Mouse (Mus musculus) heart, embryonic 16.5 days (tissue): ENCODE results near the gene Fbrs. TPM values are rescaled to one million over a fixed set of nuclear protein-coding genes. Genes with fewer than 3 reads are reported as not detected.

ENCODE experiments used
- microRNA-seq: library from miRNA; unstranded; fragments of <30 nt; microRNA quantifications from one replicate; pipeline ENCODE4, GENCODE M21; 2017
- polyA plus RNA-seq: library from polyadenylated mRNA; unstranded; fragments of >200 nt; fragmentation: Nextera tagmentation; extraction: Ambion mirVana; gene quantifications from 2 replicates; pipeline ENCODE4 v1.2.1, GENCODE M21; 2015

The Fbrs gene
- polyA plus RNA-seq, 1 experiment from 2014 or later, result 8.3 TPM

Small RNA genes within 50 kb of the gene (microRNA-seq; reads per million reads assigned to microRNA genes)
- gene Gm47278, result not detected
- gene Mir7060, result not detected

Other genes starting within 250 kb of the Fbrs start
- gene Zfp553, start 246.1 kb upstream of the Fbrs start, polyA plus RNA-seq, result 21.0 and 21.9 TPM in 2 replicates
- 35.1 and 57.5 TPM in 2 replicates for gene Sept1, start 246.1 kb upstream of the Fbrs start, polyA plus RNA-seq
- 38.0 and 39.6 TPM in 2 replicates for gene Zfp771, start 234.9 kb upstream of the Fbrs start, polyA plus RNA-seq
- 129 and 142 TPM in 2 replicates for gene Dctpp1, start 218.5 kb upstream of the Fbrs start, polyA plus RNA-seq
- 48.7 and 52.8 TPM in 2 replicates for gene Sephs2, start 205.1 kb upstream of the Fbrs start, polyA plus RNA-seq
- 3.3 and 8.1 TPM in 2 replicates for gene Itgal, start 182.9 kb upstream of the Fbrs start, polyA plus RNA-seq
- gene Zfp768, start 133.6 kb upstream of the Fbrs start, polyA plus RNA-seq, result 17.1 and 20.0 TPM in 2 replicates
- gene Zfp747, start 103.1 kb upstream of the Fbrs start, polyA plus RNA-seq, result 5.3 and 5.5 TPM in 2 replicates
- 4.5 and 4.9 TPM in 2 replicates for gene 9130019O22Rik, start 92.0 kb upstream of the Fbrs start, polyA plus RNA-seq
- 4.7 and 5.6 TPM in 2 replicates for gene E430018J23Rik, start 85.6 kb upstream of the Fbrs start, polyA plus RNA-seq
- gene Zfp764, start 72.4 kb upstream of the Fbrs start, polyA plus RNA-seq, result 6.5 and 6.6 TPM in 2 replicates
- 14.1 and 14.8 TPM in 2 replicates for gene Zfp688, start 57.1 kb upstream of the Fbrs start, polyA plus RNA-seq
- gene Zfp689, start 30.0 kb upstream of the Fbrs start, polyA plus RNA-seq, result 3.6 and 4.3 TPM in 2 replicates
- 31.6 and 31.8 TPM in 2 replicates for gene Prr14, start 19.6 kb upstream of the Fbrs start, polyA plus RNA-seq
- 27.7 and 29.8 TPM in 2 replicates for gene Srcap, start 32.8 kb downstream of the Fbrs start, polyA plus RNA-seq
- 8.7 and 9.2 TPM in 2 replicates for gene Gm42715, start 40.4 kb downstream of the Fbrs start, polyA plus RNA-seq
- 3.8 and 3.9 TPM in 2 replicates for gene Tmem265, start 82.2 kb downstream of the Fbrs start, polyA plus RNA-seq
- gene Phkg2, start 94.1 kb downstream of the Fbrs start, polyA plus RNA-seq, result 33.2 and 36.6 TPM in 2 replicates
- gene Ccdc189, start 109.4 kb downstream of the Fbrs start, polyA plus RNA-seq, result 14.0 and 15.8 TPM in 2 replicates
- gene Rnf40, start 109.6 kb downstream of the Fbrs start, polyA plus RNA-seq, result 31.1 and 33.9 TPM in 2 replicates
- gene Zfp629, start 136.6 kb downstream of the Fbrs start, polyA plus RNA-seq, result 9.6 and 11.2 TPM in 2 replicates
- gene Bcl7c, start 229.7 kb downstream of the Fbrs start, polyA plus RNA-seq, result 36.9 and 37.5 TPM in 2 replicates
- gene Ctf1, start 233.5 kb downstream of the Fbrs start, polyA plus RNA-seq, result 6.2 and 6.6 TPM in 2 replicates